Mouse (Mus musculus) liver, postnatal 0 days (tissue): ENCODE results near the gene Trpm4. TPM values are rescaled to one million over a fixed set of nuclear protein-coding genes. Genes with fewer than 3 reads are reported as not detected.
A peak's percentile ranks its signal among the peaks of the same experiment; 100 is the strongest.

Experiments
- ATAC-seq: fragments of 200-750 bp; cut with Nextera tagmentation; 2 replicates; pipeline ENCODE4 v1.8.0; 2017; ENCODE audit warnings: mild to moderate bottlenecking, moderate library complexity
- DNase-seq: peaks from one replicate; pipeline ENCODE4 v3.0.0-alpha.2; 2016
- H3K27ac ChIP-seq: fragments of 300-500 bp; sonication (generic); 2 replicates; pipeline ENCODE4 v1.5.1; 2014; ENCODE audit warnings: antibody characterized with exemption, moderate library complexity, mild to moderate bottlenecking, low read depth
- H3K27me3 ChIP-seq: fragments of 300-500 bp; sonication (generic); 2 replicates; pipeline ENCODE4 v1.6.1; 2014; ENCODE audit warnings: low read length, control low read depth, mixed read lengths; ENCODE audit not compliant: insufficient read depth
- H3K36me3 ChIP-seq: fragments of 300-500 bp; sonication (generic); replicated peaks from 2 replicates; pipeline ENCODE4 v1.6.1; 2014; ENCODE audit warnings: mild to moderate bottlenecking, control low read depth, low read length, moderate library complexity, mixed read lengths; ENCODE audit not compliant: insufficient read depth
- H3K4me1 ChIP-seq: fragments of 300-500 bp; sonication (generic); 2 replicates; pipeline ENCODE4 v1.6.1; 2014; ENCODE audit warnings: antibody characterized with exemption, mild to moderate bottlenecking, control low read depth; ENCODE audit not compliant: insufficient read depth
- H3K4me2 ChIP-seq: fragments of 300-500 bp; sonication (generic); 2 replicates; pipeline ENCODE4 v1.6.1; 2014; ENCODE audit warnings: low read depth, mild to moderate bottlenecking, low read length, moderate library complexity, mixed read lengths
- H3K4me3 ChIP-seq: fragments of 300-500 bp; sonication (generic); 2 replicates; pipeline ENCODE4 v1.5.1; 2014; ENCODE audit warnings: low read depth, low read length
- H3K9ac ChIP-seq: fragments of 300-500 bp; sonication (generic); replicated peaks from 2 replicates; pipeline ENCODE4 v1.6.1; 2014; ENCODE audit warnings: mild to moderate bottlenecking, moderate library complexity
- H3K9me3 ChIP-seq: fragments of 300-500 bp; sonication (generic); 2 replicates; pipeline ENCODE4 v1.6.1; 2016; ENCODE audit warnings: mild to moderate bottlenecking, control low read depth, low read length, mixed read lengths
- CTCF ChIP-seq: sonication (generic); IDR thresholded peaks from 2 replicates; pipeline ENCODE4 v1.5.1; 2016; ENCODE audit warnings: antibody characterized with exemption, low read depth
- EP300 ChIP-seq: IDR thresholded peaks from 2 replicates; pipeline ENCODE4 v1.6.1; 2016; ENCODE audit warnings: antibody characterized with exemption, low read depth, mild to moderate bottlenecking
- WGBS: fragments of 180-500 bp; shearing (Covaris S2); extraction: QIAGEN DNeasy Blood & Tissue Kit; methylation state at CpG from one replicate; pipeline ENCODE4 v1.1.7; 2014; ENCODE audit not compliant: insufficient replicate concordance; 5-methylcytosine and 5-hydroxymethylcytosine counted together
- polyA plus RNA-seq: library from polyadenylated mRNA; unstranded; fragments of >200 nt; fragmentation: Nextera tagmentation; extraction: Ambion mirVana; gene quantifications from 2 replicates; pipeline ENCODE4 v1.2.1, GENCODE M21; 2015

Trpm4 gene
- polyA plus RNA-seq, 1 experiment from 2014 or later: 6.9 TPM

DNA sequence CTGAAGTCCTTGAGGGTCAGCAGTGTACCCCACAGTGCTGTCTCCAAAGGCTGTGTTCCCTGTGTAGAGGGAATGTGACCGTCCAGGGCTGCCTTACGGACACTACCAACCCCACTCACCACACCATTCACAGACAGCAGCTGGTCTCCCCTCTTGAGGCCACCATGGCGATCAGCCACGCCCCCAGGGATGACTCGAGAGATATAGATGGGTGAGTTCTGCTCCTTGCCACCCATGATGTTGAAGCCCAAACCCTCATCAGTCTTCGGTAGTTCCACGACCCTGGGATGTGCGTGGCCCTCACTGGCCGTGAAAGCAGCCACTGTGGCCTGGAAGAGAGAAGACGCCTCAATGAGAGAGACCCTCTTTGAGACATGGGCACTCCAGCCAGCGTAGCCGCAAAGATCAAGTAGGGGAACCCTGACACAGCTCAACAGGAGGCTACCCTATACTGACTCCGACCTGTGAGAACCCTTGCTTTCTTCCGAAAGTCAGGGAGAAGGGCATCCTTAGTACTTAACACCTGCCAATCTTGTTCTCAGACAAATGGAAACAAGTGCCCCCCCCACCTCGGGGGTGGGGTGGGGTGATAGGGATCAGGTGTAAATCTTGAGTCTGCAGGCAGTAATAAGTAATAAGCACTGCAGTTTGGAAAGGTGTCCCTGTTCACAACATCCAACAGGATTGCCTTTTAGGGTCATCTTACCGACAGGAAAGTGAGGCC, 35.6 kb upstream of the Trpm4 start:
- 72% methylated on average over 16 of the region's 16 CpGs for WGBS
- no peak for ATAC-seq
- H3K9me3 ChIP-seq: no peaks in the 10 kb centered on the region
- H3K36me3 ChIP-seq: peaks cover 8% of the 10 kb centered on the region
- TF ChIP-seq EP300 (no peak), CTCF (no peak)
- no peak overlapping the region for H3K4me3 ChIP-seq
- H3K9ac ChIP-seq: no peak overlapping the region
- H3K27ac ChIP-seq: no peak overlapping the region
- H3K27me3 ChIP-seq: peaks cover 52% of the 10 kb centered on the region
- no peak overlapping the region for H3K4me2 ChIP-seq
- DNase-seq: no peak
- peaks cover 30% of the 10 kb centered on the region for H3K4me1 ChIP-seq

DNA sequence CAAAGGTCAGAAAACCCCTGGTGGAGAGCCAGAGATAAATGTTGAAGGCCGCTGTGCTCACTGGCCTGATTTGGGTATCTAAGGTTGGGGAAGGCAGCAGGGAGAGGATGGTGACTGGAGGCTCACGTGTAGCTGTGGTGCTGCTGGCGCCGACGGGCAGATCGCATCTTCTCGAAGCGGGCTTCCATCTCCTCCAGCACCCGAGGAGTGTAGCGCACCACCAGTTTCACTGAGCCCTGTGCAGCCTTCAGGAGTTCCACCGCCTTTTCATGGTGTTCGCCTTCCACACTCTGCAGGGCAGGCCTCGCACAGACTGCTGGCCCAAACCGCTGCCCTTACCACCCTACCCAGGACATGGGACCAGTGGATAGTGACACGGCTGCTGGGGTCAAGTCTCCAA, 34.6 kb upstream of the Trpm4 start:
- DNase-seq (no peak), ATAC-seq (no peak)
- Histone ChIP-seq H3K4me2 (peak overlapping the region; percentile 87), H3K4me1 (peaks cover 30% of the 10 kb centered on the region), H3K9me3 (no peaks in the 10 kb centered on the region), H3K27me3 (peaks cover 62% of the 10 kb centered on the region), H3K27ac (no peak overlapping the region), H3K36me3 (no peaks in the 10 kb centered on the region; the same call in 1 of the 2 replicates), H3K4me3 (no peak overlapping the region), H3K9ac (peak overlapping the region; percentile 64; the same call in 1 of the 2 replicates)
- TF ChIP-seq CTCF (no peak), EP300 (no peak)
- 79% methylated on average over 14 of the region's 15 CpGs for WGBS

DNA sequence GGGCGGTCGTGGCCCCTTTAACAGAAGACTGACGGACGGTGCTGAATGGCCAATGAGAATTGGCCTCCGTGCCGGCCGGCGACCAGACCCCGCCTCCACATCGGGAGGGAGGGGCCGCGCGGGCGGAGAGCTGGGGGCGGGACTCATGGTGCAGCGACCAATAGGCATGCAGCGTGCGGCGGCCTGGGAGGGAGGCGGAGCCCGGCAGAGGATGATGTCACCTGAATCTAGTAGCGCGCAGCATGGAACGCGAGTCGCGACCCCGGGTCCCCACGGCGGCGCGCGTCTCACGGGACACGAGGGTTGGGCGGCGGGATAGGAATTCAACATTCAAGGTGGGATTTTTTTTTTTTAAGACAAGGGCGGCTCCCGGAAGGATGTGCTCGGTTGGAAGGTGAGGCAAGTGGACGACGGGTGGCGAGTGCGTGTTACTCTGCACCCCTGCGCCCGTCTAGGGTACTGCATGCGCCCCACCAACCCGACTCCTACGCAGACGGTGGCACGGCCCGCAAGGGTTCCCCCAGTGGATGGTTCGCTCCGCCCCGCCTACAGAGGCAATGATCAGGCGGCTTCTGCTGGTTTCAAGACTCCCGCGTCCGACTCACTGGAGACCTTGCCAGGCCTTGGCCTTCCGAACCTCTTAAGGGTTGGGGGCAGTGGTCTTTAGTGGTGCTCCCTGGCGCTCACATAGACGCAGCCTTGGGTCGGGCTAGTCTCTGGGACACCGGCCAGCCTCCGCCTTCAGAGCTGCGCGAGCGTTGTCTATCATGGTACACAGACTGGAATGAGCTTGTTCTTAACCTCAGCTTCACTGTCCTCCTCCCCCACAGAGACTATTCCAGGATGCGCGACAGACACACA, 33.7 kb upstream of the Trpm4 start:
- Histone ChIP-seq H3K9ac (peak overlapping the region; percentile 64), H3K27me3 (peaks cover 71% of the 10 kb centered on the region), H3K4me3 (peak overlapping the region; percentile 51), H3K4me2 (peak overlapping the region; percentile 87), H3K27ac (no peak overlapping the region), H3K4me1 (peaks cover 30% of the 10 kb centered on the region), H3K36me3 (no peaks in the 10 kb centered on the region), H3K9me3 (no peaks in the 10 kb centered on the region)
- 1% methylated on average over 63 of the region's 70 CpGs for WGBS
- TF ChIP-seq EP300 (no peak), CTCF (peak; percentile 83)
- peak; percentile 97 for DNase-seq
- peak; percentile 89 for ATAC-seq

DNA sequence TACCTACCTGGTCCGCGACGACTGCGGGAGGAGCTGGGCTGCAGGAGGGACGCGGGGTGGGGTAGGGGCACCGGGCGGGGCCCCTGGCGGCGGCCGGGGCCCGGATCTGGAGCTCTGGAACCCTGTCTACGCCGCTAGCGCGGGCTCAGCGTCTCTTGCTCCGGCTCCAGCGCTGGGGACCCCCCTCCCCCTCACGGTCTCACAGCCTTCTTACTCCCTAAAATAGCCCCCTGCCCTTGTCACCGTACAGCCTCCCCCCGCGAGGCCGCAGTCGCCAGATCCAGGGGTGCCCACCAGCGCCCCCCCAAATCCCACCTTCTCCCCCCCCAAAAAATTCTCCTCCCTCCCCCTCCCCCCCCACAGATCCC, 33.1 kb upstream of the Trpm4 start, which contains the start of gene Ppfia3:
Ppfia3 (minus strand) TSS at position 368 of the 368 bp plus-strand sequence.
- DNase-seq: no peak

DNA sequence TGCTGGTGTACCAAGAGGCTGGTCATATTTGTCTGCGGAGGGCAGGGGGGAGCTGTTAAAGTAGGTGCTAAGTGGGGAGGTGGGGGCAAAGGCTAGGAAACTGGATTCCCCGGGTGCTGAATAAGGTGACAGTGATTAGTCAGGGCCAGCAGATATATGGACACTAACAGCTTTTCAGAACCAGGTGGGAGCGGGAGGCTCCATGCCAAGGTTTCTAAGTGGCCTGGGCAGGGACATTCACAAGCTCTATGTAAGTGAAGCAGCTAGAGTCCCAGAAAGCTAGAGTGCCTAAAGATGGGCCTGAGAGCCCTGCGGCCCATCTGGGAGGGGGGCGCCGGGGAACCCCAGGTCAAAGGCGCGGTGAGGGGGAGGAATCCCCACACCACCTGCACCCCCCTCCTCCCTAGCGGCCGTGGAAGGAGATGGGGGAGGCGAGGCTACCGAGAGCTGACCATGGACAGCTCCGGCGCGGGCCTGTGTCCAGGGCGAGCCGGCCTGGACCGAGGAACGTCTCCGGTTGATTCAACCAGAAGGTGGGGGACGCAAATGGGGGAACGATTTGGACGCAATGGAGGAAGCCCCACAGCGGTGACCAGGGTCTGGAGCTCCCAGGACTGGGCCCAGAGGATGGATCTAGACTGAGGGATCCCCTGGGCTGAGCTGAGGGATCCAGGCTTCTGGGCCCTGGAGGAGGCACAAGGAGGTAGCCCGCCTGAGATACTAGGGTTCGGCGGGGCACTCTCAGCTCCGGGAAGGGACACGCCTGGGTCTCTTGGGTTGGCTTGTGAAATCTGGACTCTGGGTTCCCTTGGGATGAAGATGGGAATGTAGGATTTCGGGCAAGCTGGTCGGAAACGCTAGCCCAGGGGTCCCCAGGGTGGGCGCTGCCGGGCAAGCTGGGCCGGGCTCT, 32.4 kb upstream of the Trpm4 start:
- WGBS: 8% methylated on average over 30 of the region's 35 CpGs
- Histone ChIP-seq H3K27ac (no peak overlapping the region), H3K9ac (peak overlapping the region; percentile 44), H3K9me3 (no peaks in the 10 kb centered on the region), H3K27me3 (peaks cover 84% of the 10 kb centered on the region), H3K36me3 (no peaks in the 10 kb centered on the region), H3K4me2 (peak overlapping the region; percentile 87), H3K4me1 (peaks cover 37% of the 10 kb centered on the region), H3K4me3 (peak overlapping the region; percentile 51)
- DNase-seq (peak; percentile 52), ATAC-seq (no peak)
- TF ChIP-seq EP300: no peak
- no peak for TF ChIP-seq CTCF

More for the DNA sequence above, 33.1 kb upstream of the Trpm4 start, which contains the start of gene Ppfia3:
- Histone ChIP-seq H3K4me3 (peak within 1 kb of the TSS; percentile 51), H3K36me3 (no peaks in the 10 kb centered on the region), H3K9ac (peak within 1 kb of the TSS; percentile 64), H3K4me1 (peaks cover 33% of the 10 kb centered on the region), H3K27me3 (peaks cover 77% of the 10 kb centered on the region), H3K4me2 (peak within 1 kb of the TSS; percentile 87), H3K9me3 (no peaks in the 10 kb centered on the region), H3K27ac (no peak within 1 kb of the TSS)
- whole genome bisulfite sequencing: under 1% methylated on average over 25 of the region's 26 CpGs
- ATAC-seq: no peak
- TF ChIP-seq EP300 (no peak), CTCF (no peak)
